Mouse (Mus musculus): ENCODE measurements at regions not wholly inside any gene's neighbourhood (a gene's known extent, or its start where the extent isn't known, plus 50 kb on each side); places are given as distances from the start of the nearest gene placed in this dataset.

GRCm38 (mm10) chr12:54263733-54264417, 60.2 kb upstream of the Egln3 start:
- TF ChIP-seq CTCF (conservative IDR thresholded peaks at IDR 0.05; ENCODE audit: low read length) (no peak), NANOG (IDR thresholded peaks at IDR 0.05; ENCODE audit: borderline replicate concordance, low read length) (no peak)

Data from E14TG2a.4 (cell line).